Mouse (Mus musculus) limb, embryonic 11.5 days (tissue): Measurements from ENCODE around the gene Dock9. TPM values are rescaled to one million over a fixed set of nuclear protein-coding genes. Genes with fewer than 3 reads are reported as not detected.

Experiments
- ATAC-seq: fragments of 200-750 bp; cut with Nextera tagmentation; 2 replicates; pipeline ENCODE4 v1.8.0; 2017; ENCODE audit warnings: low read depth; ENCODE audit not compliant: insufficient number of reproducible peaks, low FRiP score, low TSS enrichment
- DNase-seq: peaks from one replicate; pipeline ENCODE4 v3.0.0-alpha.2; 2015; ENCODE audit warnings: low spot score
- H3K27ac ChIP-seq: fragments of 300-500 bp; sonication (generic); replicated peaks from 2 replicates; pipeline ENCODE4 v1.5.1; 2014; ENCODE audit warnings: low read depth, mild to moderate bottlenecking, low read length
- H3K27me3 ChIP-seq: fragments of 300-500 bp; sonication (generic); 2 replicates; pipeline ENCODE4 v1.6.1; 2014; ENCODE audit warnings: mild to moderate bottlenecking, low read length, mixed read lengths; ENCODE audit not compliant: control insufficient read depth, insufficient read depth
- H3K36me3 ChIP-seq: fragments of 300-500 bp; sonication (generic); 2 replicates; pipeline ENCODE4 v1.6.1; 2014; ENCODE audit warnings: mild to moderate bottlenecking, low read length, moderate library complexity, mixed read lengths; ENCODE audit not compliant: control insufficient read depth, insufficient read depth
- H3K4me1 ChIP-seq: fragments of 300-500 bp; sonication (generic); 2 replicates; pipeline ENCODE4 v1.6.1; 2014; ENCODE audit warnings: low read length, mixed read lengths; ENCODE audit not compliant: control insufficient read depth, insufficient read depth
- H3K4me2 ChIP-seq: fragments of 300-500 bp; sonication (generic); 2 replicates; pipeline ENCODE4 v1.6.1; 2014; ENCODE audit warnings: low read depth, mild to moderate bottlenecking, moderate library complexity; ENCODE audit not compliant: severe bottlenecking
- H3K4me3 ChIP-seq: fragments of 300-500 bp; sonication (generic); 2 replicates; pipeline ENCODE4 v1.5.1; 2014; ENCODE audit warnings: low read depth, low read length
- H3K9ac ChIP-seq: fragments of 300-500 bp; sonication (generic); 2 replicates; pipeline ENCODE4 v1.6.1; 2014; ENCODE audit warnings: mild to moderate bottlenecking, low read length
- H3K9me3 ChIP-seq: fragments of 300-500 bp; sonication (generic); 2 replicates; pipeline ENCODE4 v1.6.1; 2016; ENCODE audit warnings: low read length; ENCODE audit not compliant: control insufficient read depth
- WGBS: fragments of 180-500 bp; shearing (Covaris S2); extraction: QIAGEN DNeasy Blood & Tissue Kit; methylation state at CpG from one replicate; pipeline ENCODE4 v1.1.7; 2014; 5-methylcytosine and 5-hydroxymethylcytosine counted together
- polyA plus RNA-seq: library from polyadenylated mRNA; unstranded; fragments of >200 nt; fragmentation: Nextera tagmentation; extraction: Ambion mirVana; gene quantifications from 2 replicates; pipeline ENCODE4 v1.2.1, GENCODE M21; 2014

The Dock9 gene
- polyA plus RNA-seq, result 5.8 and 6.5 TPM in 2 replicates

GRCm38 (mm10) chr14:121797457-121798410 is at the start of gene Dock9:
Gene Dock9 (minus strand): TSS chr14:121797837.
- ATAC-seq (peak; percentile 86), DNase-seq (peak; percentile 96)
- peak within 1 kb of the TSS; percentile 55 for H3K27ac ChIP-seq
- peak within 1 kb of the TSS; percentile 53 for H3K4me3 ChIP-seq
- peaks cover 16% of the 10 kb centered on the region for H3K27me3 ChIP-seq
- H3K4me2 ChIP-seq, result peak within 1 kb of the TSS; percentile 95
- no peaks in the 10 kb centered on the region for H3K9me3 ChIP-seq
- peak within 1 kb of the TSS; percentile 57 for H3K9ac ChIP-seq
- under 1% methylated on average over 76 of the region's 106 CpGs for WGBS
- no peaks in the 10 kb centered on the region; the same call in 1 of the 2 replicates for H3K36me3 ChIP-seq
- peaks cover 3% of the 10 kb centered on the region; the same call in 1 of the 2 replicates for H3K4me1 ChIP-seq

DNA sequence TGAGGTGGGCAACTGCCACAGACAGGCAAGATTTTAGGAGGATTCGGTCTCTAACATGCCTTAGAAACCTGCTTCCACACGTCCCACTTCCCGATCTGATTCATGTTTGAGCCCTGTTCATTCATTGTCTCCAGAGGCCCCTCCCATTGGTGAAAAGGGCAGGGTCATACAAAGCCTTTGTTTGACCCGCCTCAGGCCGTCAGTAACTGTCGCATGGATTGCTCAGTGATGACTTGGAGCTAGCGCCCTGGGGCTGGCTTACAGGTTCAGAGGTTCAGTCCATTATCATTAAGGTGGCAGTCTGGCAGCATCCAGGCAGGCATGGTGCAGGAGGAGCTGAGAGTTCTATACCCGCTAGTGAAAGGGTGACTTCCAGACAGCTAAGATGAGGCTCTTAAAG is 46.8 kb upstream of the Dock9 start:
- Histone ChIP-seq H3K27me3 (no peaks in the 10 kb centered on the region), H3K27ac (no peak overlapping the region), H3K4me1 (no peaks in the 10 kb centered on the region), H3K4me3 (no peak overlapping the region), H3K9me3 (no peaks in the 10 kb centered on the region), H3K9ac (no peak overlapping the region), H3K36me3 (no peaks in the 10 kb centered on the region), H3K4me2 (no peak overlapping the region)
- WGBS, result 76% methylated on average over 8 of the region's 8 CpGs
- ATAC-seq (no peak), DNase-seq (no peak)

DNA sequence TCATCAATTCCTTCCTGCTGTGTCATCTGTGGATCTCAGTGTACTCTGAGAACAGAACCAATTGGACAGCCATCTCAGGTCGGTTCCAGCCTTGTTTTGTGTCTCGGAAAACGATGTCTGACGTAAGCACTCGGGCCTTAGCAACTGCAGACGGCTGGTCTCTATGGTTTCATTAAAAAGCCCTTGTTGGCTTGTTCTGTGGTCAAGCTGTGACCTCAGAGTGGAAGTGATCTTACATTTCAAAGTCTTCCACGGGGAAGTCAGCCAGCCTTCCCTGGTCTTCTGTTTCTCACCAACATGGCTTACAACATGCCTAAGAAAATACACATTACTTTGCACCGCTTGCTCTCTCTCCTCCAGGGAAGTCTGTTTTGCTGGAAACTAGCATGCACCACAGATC is 42.6 kb upstream of the Dock9 start:
- H3K36me3 ChIP-seq, result no peaks in the 10 kb centered on the region
- no peak overlapping the region for H3K4me2 ChIP-seq
- H3K9me3 ChIP-seq, result no peaks in the 10 kb centered on the region; the same call in 1 of the 2 replicates
- DNase-seq (no peak), ATAC-seq (no peak)
- WGBS, result 90% methylated on average over 8 of the region's 8 CpGs
- H3K4me1 ChIP-seq, result no peaks in the 10 kb centered on the region
- no peak overlapping the region for H3K27ac ChIP-seq
- H3K27me3 ChIP-seq, result no peaks in the 10 kb centered on the region
- H3K4me3 ChIP-seq, result no peak overlapping the region
- H3K9ac ChIP-seq, result no peak overlapping the region

DNA sequence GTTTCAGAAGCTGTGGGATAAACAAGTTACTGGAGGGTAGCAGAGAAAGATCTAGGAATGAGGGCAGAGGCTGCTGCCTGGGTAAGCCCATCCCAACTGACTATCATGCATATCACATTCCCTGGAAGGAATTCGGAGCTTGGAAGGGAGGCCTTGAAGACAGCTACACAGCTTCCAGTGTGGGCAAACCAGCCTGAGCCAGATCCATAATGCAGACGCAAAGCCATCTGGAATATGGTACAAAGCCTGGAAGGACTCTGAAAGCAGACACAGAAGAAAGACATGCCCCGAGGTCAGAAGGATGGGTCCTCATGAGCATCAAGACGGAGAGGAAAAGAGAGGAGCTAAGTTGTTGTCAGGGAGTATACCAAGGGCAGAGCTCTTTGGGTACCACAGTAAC is 40.5 kb upstream of the Dock9 start:
- no peak overlapping the region for H3K9ac ChIP-seq
- H3K4me3 ChIP-seq, result no peak overlapping the region
- DNase-seq (no peak), ATAC-seq (no peak)
- H3K36me3 ChIP-seq, result no peaks in the 10 kb centered on the region
- WGBS, result 89% methylated on average over 4 of the region's 4 CpGs
- no peak overlapping the region for H3K4me2 ChIP-seq
- H3K4me1 ChIP-seq, result no peaks in the 10 kb centered on the region
- no peak overlapping the region for H3K27ac ChIP-seq
- no peaks in the 10 kb centered on the region; the same call in 1 of the 2 replicates for H3K9me3 ChIP-seq
- H3K27me3 ChIP-seq, result no peaks in the 10 kb centered on the region

DNA sequence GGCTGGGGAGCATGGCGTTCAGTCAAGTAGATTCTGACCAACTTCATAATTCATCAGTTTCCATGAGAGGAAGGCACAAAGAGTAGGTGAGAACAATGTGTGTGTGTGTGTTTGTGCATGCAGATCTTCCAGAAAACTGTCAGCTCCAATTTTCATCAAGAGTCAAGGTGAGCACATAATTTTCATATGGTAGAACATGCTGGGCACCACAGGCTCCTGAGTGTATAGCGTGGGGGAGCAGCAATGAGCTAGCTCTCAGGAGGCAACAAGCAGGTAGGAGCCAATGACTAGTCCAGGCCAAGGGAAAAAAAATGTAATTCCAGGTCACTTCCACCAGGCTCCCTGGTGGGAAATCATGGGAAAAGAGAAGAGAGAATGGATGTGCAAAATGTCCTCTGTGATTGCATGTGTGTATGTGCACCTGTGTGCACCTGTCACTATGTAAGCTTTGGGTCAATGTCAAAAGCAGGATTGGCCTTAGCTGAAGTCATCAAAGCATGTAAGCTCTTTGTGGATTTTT is 35.4 kb upstream of the Dock9 start:
- 72% methylated on average over 2 of the region's 2 CpGs for WGBS
- H3K9ac ChIP-seq, result no peak overlapping the region
- H3K36me3 ChIP-seq, result no peaks in the 10 kb centered on the region
- no peak for ATAC-seq
- no peaks in the 10 kb centered on the region for H3K27me3 ChIP-seq
- H3K9me3 ChIP-seq, result no peaks in the 10 kb centered on the region
- H3K4me1 ChIP-seq, result no peaks in the 10 kb centered on the region
- no peak for DNase-seq
- H3K4me3 ChIP-seq, result no peak overlapping the region
- H3K4me2 ChIP-seq, result no peak overlapping the region
- no peak overlapping the region for H3K27ac ChIP-seq

DNA sequence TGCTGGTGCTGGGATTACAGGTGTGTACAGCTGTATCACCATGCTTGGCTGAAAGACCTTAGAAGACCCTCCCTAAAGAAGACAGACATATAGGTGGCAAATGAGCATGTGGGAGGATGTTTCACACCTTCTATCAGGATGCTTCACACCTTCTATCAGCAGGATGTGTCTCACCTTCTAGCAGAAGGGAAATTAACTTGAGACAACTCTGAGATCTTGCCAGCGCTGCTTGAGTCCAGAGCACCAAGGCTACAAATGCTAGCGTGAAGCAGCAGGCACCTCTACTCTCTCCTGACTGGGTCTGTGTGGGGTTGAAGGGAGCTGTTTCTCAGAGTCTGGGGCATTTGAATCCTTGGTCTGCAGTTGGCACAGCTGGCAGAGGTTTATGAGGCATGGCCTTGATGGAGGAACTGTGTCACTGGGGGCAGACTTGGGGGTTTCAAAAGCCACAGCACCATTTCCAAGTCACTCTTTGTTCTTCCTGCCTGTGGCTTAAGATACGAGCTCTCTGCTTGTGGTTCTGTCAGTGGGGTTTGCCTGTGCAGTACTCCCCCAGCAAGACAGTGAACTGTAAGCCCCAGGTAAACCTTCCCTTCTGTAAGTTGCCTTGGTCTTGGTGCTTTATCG is 32.3 kb upstream of the Dock9 start:
- Histone ChIP-seq H3K4me3 (no peak overlapping the region), H3K36me3 (no peaks in the 10 kb centered on the region), H3K9ac (no peak overlapping the region), H3K4me2 (no peak overlapping the region), H3K9me3 (no peaks in the 10 kb centered on the region), H3K27ac (no peak overlapping the region), H3K27me3 (no peaks in the 10 kb centered on the region), H3K4me1 (no peaks in the 10 kb centered on the region)
- ATAC-seq, result no peak
- WGBS, result 76% methylated on average over 4 of the region's 4 CpGs
- DNase-seq, result no peak

DNA sequence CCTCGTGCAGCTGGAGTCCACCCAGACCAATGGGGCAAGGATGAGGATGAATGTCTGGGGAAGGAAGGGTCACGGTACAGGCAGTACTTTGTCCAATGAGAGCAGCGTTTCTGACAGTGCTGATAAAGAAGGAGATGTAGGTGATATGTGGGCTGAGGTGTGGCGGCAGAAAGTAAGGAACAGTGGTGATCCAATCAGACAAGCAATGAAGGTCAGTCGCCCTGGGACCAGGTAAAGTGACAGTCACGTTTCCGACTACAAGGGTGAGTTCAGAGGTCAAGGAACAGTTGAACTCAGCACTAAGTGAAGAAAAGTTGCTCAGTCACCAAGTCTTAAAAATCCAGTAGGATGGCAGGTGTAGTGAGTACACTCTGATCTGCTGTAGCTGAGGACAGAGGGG is 29.5 kb upstream of the Dock9 start:
- DNase-seq (no peak), ATAC-seq (no peak)
- Histone ChIP-seq H3K9me3 (no peaks in the 10 kb centered on the region), H3K27ac (no peak overlapping the region), H3K9ac (no peak overlapping the region), H3K4me1 (0 out of 2 replicates have a peak, but pooled peaks cover 6% of the 10 kb centered on the region), H3K36me3 (no peaks in the 10 kb centered on the region), H3K27me3 (no peaks in the 10 kb centered on the region), H3K4me2 (no peak overlapping the region), H3K4me3 (no peak overlapping the region)
- 90% methylated on average over 7 of the region's 7 CpGs for WGBS
